In the genomic region with DNA sequence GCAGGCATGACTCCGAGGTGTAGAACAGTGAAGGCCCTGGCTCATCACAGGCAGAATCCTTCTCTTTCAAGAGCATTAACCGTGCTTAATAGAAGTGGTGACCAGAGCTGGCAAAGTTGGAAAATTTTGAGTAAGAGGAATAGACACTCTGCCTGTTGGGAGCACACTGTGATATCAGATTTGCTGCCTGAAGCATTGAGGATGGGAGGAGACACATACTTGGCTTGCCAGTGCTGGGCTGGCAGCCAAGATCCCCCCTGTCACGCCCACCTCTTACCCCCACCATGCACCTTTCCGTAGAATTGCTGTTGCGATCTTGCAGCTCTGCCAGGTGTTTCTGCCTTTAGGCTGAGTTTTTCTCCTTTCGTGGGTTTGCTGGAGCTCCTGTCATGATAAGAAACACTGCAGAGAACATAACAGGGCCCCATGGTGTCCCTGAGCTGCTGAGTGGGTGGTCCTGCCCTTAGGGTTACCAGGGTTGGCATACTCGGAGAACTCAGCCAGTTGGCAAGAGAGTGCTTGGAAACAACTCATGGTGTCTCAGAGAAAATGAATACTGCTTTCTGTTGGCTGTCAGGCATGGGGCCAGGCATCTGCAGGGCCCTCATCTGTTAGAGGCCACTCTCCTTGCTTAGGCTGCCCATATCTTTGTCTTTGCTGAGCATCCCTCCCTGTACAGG, we compare ENCODE assay signal across 9 mouse cellular contexts.
A peak's percentile ranks its signal among the peaks of the same experiment; 100 is the strongest.
DNase-seq lines count a peak whose midpoint lies in the region; ATAC-seq and TF ChIP-seq lines count a peak whose summit lies in the region.
"Had no signal": no experiment of that assay in that cellular context is flagged by ENCODE, and none has a peak within 500 bp of the region (broad histone marks: within the 10 kb centered on the region; RNA-seq: fewer than 3 reads in every experiment).

No protein-coding gene starts in this region.

- no peak for TF ChIP-seq POLR2A in limb, embryonic 14.5 days (IDR thresholded peaks at IDR 0.05; ENCODE audit: borderline replicate concordance, extremely low read depth, insufficient read depth, insufficient read length)
- no peak for TF ChIP-seq POLR2A in brain, embryonic 14.5 days (IDR thresholded peaks at IDR 0.05; ENCODE audit: borderline replicate concordance, extremely low read depth, insufficient read depth, insufficient read length, poor library complexity, severe bottlenecking)

- no peak for TF ChIP-seq CTCF in brain, embryonic 14.5 days (IDR thresholded peaks at IDR 0.05; ENCODE audit: borderline replicate concordance, extremely low read depth, insufficient read depth, insufficient read length)
- no peak for TF ChIP-seq CTCF in lung, postnatal 0 days (IDR thresholded peaks at IDR 0.05)

- TF ChIP-seq EP300 in lung, postnatal 0 days (IDR thresholded peaks at IDR 0.05): peak; percentile 69

- 49% methylated on average over 7 of the region's 7 CpGs for WGBS in limb, embryonic 14.5 days
- 80% methylated on average over 7 of the region's 7 CpGs for WGBS in limb, embryonic 10.5 days
- 31% methylated on average over 7 of the region's 7 CpGs for whole genome bisulfite sequencing in lung, postnatal 0 days

- no peak overlapping the region for H3K9ac ChIP-seq in limb, embryonic 14.5 days (ENCODE audit: low read depth, low read length, severe bottlenecking)
- no peak overlapping the region for H3K9ac ChIP-seq in lung, postnatal 0 days (replicated peaks; ENCODE audit: low read depth)
- H3K9ac ChIP-seq: liver, embryonic 15.5 days had no signal

- peak; percentile 31 for DNase-seq in limb, embryonic 14.5 days (ENCODE audit: low spot score)
- DNase-seq in limb, embryonic 10.5 days (ENCODE audit: low spot score): no peak
- peak; percentile 85 for DNase-seq in brain, embryonic 14.5 days (ENCODE audit: low read depth)
- peak; percentile 11 for DNase-seq in cerebellum, adult 9-10 months
- DNase-seq in lung, postnatal 0 days (ENCODE audit: low spot score): peak; percentile 40
- DNase-seq in layer of hippocampus, postnatal 25 days (ENCODE audit: extremely low spot score in 1 of 2, low spot score in 1 of 2): no peak
- DNase-seq: kidney, postnatal 36 days had no signal

- no peaks in the 10 kb centered on the region for H3K9me3 ChIP-seq in limb, embryonic 14.5 days (ENCODE audit: control insufficient read depth, low read length)
- H3K9me3 ChIP-seq in limb, embryonic 10.5 days (replicated peaks): no peaks in the 10 kb centered on the region
- H3K9me3 ChIP-seq in lung, postnatal 0 days (ENCODE audit: low read length): no peaks in the 10 kb centered on the region
- H3K9me3 ChIP-seq: liver, embryonic 15.5 days had no signal

- no peak for ATAC-seq in limb, embryonic 14.5 days (ENCODE audit: low FRiP score, low read depth)
- peak; percentile 73 for ATAC-seq in lung, postnatal 0 days
- no peak for ATAC-seq in granulocyte monocyte progenitor cell, adult 5-6 weeks (replicated peaks; ENCODE audit: poor library complexity, severe bottlenecking)

- no peaks in the 10 kb centered on the region for H3K27me3 ChIP-seq in limb, embryonic 14.5 days (ENCODE audit: control insufficient read depth, insufficient read depth, low read length)
- no peaks in the 10 kb centered on the region for H3K27me3 ChIP-seq in limb, embryonic 10.5 days (ENCODE audit: low read depth, poor library complexity, severe bottlenecking)
- H3K27me3 ChIP-seq in lung, postnatal 0 days (replicated peaks; ENCODE audit: insufficient read depth, low read length): no peaks in the 10 kb centered on the region
- H3K27me3 ChIP-seq: liver, embryonic 15.5 days had no signal

- no peak overlapping the region for H3K4me3 ChIP-seq in limb, embryonic 14.5 days (replicated peaks; ENCODE audit: low read length)
- no peak overlapping the region for H3K4me3 ChIP-seq in limb, embryonic 10.5 days
- no peak overlapping the region for H3K4me3 ChIP-seq in lung, postnatal 0 days (ENCODE audit: low read depth, low read length)
- H3K4me3 ChIP-seq: liver, embryonic 15.5 days had no signal

- peaks cover 7% of the 10 kb centered on the region; the same call in 1 of the 2 replicates for H3K4me1 ChIP-seq in limb, embryonic 14.5 days (ENCODE audit: control insufficient read depth, insufficient read depth, low read length)
- H3K4me1 ChIP-seq in limb, embryonic 10.5 days: 0 out of 2 replicates have a peak, but pooled peaks cover 2% of the 10 kb centered on the region
- H3K4me1 ChIP-seq in lung, postnatal 0 days (ENCODE audit: insufficient read depth, low read depth, low read length): no peaks in the 10 kb centered on the region
- H3K4me1 ChIP-seq: liver, embryonic 15.5 days had no signal

- no peaks in the 10 kb centered on the region for H3K36me3 ChIP-seq in limb, embryonic 14.5 days (ENCODE audit: control insufficient read depth, insufficient read depth, low read length)
- no peaks in the 10 kb centered on the region for H3K36me3 ChIP-seq in limb, embryonic 10.5 days
- H3K36me3 ChIP-seq in lung, postnatal 0 days (ENCODE audit: insufficient read depth, low read length): no peaks in the 10 kb centered on the region
- H3K36me3 ChIP-seq: liver, embryonic 15.5 days had no signal

- H3K4me2 ChIP-seq in limb, embryonic 14.5 days (replicated peaks; ENCODE audit: low read depth, low read length, severe bottlenecking): no peak overlapping the region
- H3K4me2 ChIP-seq in lung, postnatal 0 days (replicated peaks; ENCODE audit: low read depth, low read length): no peak overlapping the region
- H3K4me2 ChIP-seq: liver, embryonic 15.5 days had no signal

- no peak overlapping the region for H3K27ac ChIP-seq in limb, embryonic 14.5 days (replicated peaks; ENCODE audit: low read depth, low read length)
- H3K27ac ChIP-seq in limb, embryonic 10.5 days: no peak overlapping the region
- no peak overlapping the region for H3K27ac ChIP-seq in lung, postnatal 0 days (ENCODE audit: low read length)
- H3K27ac ChIP-seq: liver, embryonic 15.5 days had no signal

Comparison
In these comparisons a context has a peak if more than half of its experiments do, and no peak if none do; other contexts are left out.
1. DNase-seq: peak in limb, embryonic 14.5 days (single experiment), brain, embryonic 14.5 days (single experiment), cerebellum, adult 9-10 months (single experiment) and lung, postnatal 0 days (single experiment); none in limb, embryonic 10.5 days (single experiment) and layer of hippocampus, postnatal 25 days (0 of 2).